Mouse (Mus musculus) thymus, adult 2 months (tissue): Measurements from ENCODE around the gene Nubp1.

Experiments
- CTCF ChIP-seq: fragments of 200-500 bp; IDR thresholded peaks from 2 replicates; pipeline ENCODE4 v1.5.1; 2012; ENCODE audit warnings: mild to moderate bottlenecking, control low read depth, low read length, moderate library complexity, borderline replicate concordance; ENCODE audit not compliant: control insufficient read depth, poor library complexity, insufficient read depth; ENCODE audit errors: extremely low read depth
- POLR2A ChIP-seq: fragments of 200-500 bp; IDR thresholded peaks from 2 replicates; pipeline ENCODE4 v1.6.1; 2012; ENCODE audit warnings: mild to moderate bottlenecking, low read length, control low read depth, moderate library complexity; ENCODE audit not compliant: control insufficient read depth, poor library complexity, insufficient read depth; ENCODE audit errors: extremely low read depth

DNA sequence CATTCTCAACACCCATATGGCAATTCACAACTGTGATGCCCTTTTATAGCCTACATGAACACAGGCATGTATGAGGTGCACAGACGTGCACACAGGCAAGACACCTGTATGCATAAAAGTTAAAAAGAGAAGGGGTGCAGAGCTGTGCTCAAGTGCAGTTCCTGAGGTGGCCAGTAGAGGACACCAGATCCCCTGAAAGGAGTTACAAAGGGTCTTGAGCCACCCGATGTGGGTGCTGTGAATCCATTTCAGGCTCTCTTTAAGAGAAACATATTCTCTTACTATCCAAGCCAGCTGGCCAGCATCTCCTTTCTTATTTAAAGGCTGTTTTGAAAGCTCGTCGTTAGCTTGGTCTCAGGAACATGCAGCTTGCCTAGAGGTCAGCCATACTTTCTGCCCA lies 5.1 kb downstream of the Nubp1 start:
- TF ChIP-seq CTCF (no peak), POLR2A (no peak)
